Mouse (Mus musculus) thymus, postnatal 10 days (tissue): Measurements from ENCODE around the gene Rbm45.
A peak's percentile ranks its signal among the peaks of the same experiment; 100 is the strongest.

Source experiments
- DNase-seq, 2 experiments: peaks; one replicate each; pipeline ENCODE4 v3.0.0; 2021; ENCODE audit warnings: low spot score in 2 of 2

Rbm45 gene

GRCm38 (mm10) chr2:76369821-76370655, at the start of gene Rbm45:
Gene Rbm45 (plus strand): TSS chr2:76369984.
- peak; percentile 75 to 92 for DNase-seq

- no peak for DNase-seq
Measured at GRCm38 (mm10) chr2:76320336-76320735, 49.4 kb upstream of the Rbm45 start.

- no peak for DNase-seq
Measured at GRCm38 (mm10) chr2:76323185-76323875, 46.5 kb upstream of the Rbm45 start.

GRCm38 (mm10) chr2:76324463-76324862, 45.3 kb upstream of the Rbm45 start:
- no peak for DNase-seq

GRCm38 (mm10) chr2:76326161-76326560, 43.6 kb upstream of the Rbm45 start:
- DNase-seq = no peak

GRCm38 (mm10) chr2:76330081-76330480, 39.7 kb upstream of the Rbm45 start:
- no peak for DNase-seq

- no peak for DNase-seq
Measured at GRCm38 (mm10) chr2:76332161-76332805, 37.5 kb upstream of the Rbm45 start.

- no peak for DNase-seq
Measured at GRCm38 (mm10) chr2:76334596-76334995, 35.2 kb upstream of the Rbm45 start.

GRCm38 (mm10) chr2:76338215-76339156, 31.3 kb upstream of the Rbm45 start, which contains the start of gene Pde11a:
Gene Pde11a (minus strand): TSS chr2:76338774.
- no peak for DNase-seq

- DNase-seq = no peak
Measured at GRCm38 (mm10) chr2:76342146-76342545, 27.6 kb upstream of the Rbm45 start.

GRCm38 (mm10) chr2:76347839-76348238, 21.9 kb upstream of the Rbm45 start:
- DNase-seq = no peak

- DNase-seq = no peak
Measured at GRCm38 (mm10) chr2:76360226-76360625, 9.6 kb upstream of the Rbm45 start, which contains the start of gene Cyct. Gene Cyct (minus strand): TSS chr2:76360450.

- DNase-seq = no peak
Measured at GRCm38 (mm10) chr2:76362111-76362510, 7.7 kb upstream of the Rbm45 start.

- no peak for DNase-seq
Measured at GRCm38 (mm10) chr2:76365811-76366210, 4.0 kb upstream of the Rbm45 start.

GRCm38 (mm10) chr2:76367188-76367922, 2.4 kb upstream of the Rbm45 start:
- DNase-seq = peak; percentile 45 to 85

GRCm38 (mm10) chr2:76368861-76369660, 723 bp upstream of the Rbm45 start:
- DNase-seq = no peak

GRCm38 (mm10) chr2:76370656-76370922, 805 bp downstream of the Rbm45 start:
- no peak for DNase-seq

- DNase-seq = no peak
Measured at GRCm38 (mm10) chr2:76372244-76372643, 2.5 kb downstream of the Rbm45 start.

GRCm38 (mm10) chr2:76374544-76375206, 4.9 kb downstream of the Rbm45 start:
- DNase-seq = no peak
